Mouse (Mus musculus) forebrain, embryonic 14.5 days (tissue): Measurements from ENCODE around the gene Msmb. TPM values are rescaled to one million over a fixed set of nuclear protein-coding genes. Genes with fewer than 3 reads are reported as not detected.
A peak's percentile ranks its signal among the peaks of the same experiment; 100 is the strongest.

ENCODE experiments used
- ATAC-seq: fragments of 200-750 bp; cut with Nextera tagmentation; 2 replicates; pipeline ENCODE4 v1.8.0; 2017; ENCODE audit warnings: mild to moderate bottlenecking, moderate library complexity
- DNase-seq: peaks from one replicate; pipeline ENCODE4 v3.0.0-alpha.2; 2015; ENCODE audit warnings: low spot score
- H3K27ac ChIP-seq: fragments of 300-500 bp; sonication (generic); 2 replicates; pipeline ENCODE4 v1.5.1; 2014; ENCODE audit warnings: low read depth, mild to moderate bottlenecking, control low read depth, low read length, moderate library complexity
- H3K27me3 ChIP-seq: fragments of 300-500 bp; sonication (generic); replicated peaks from 2 replicates; pipeline ENCODE4 v1.6.1; 2014; ENCODE audit warnings: low read length, control low read depth, mixed read lengths; ENCODE audit not compliant: control insufficient read depth, insufficient read depth
- H3K36me3 ChIP-seq: fragments of 300-500 bp; sonication (generic); 2 replicates; pipeline ENCODE4 v1.6.1; 2014; ENCODE audit warnings: low read length, control low read depth; ENCODE audit not compliant: control insufficient read depth, insufficient read depth
- H3K4me1 ChIP-seq: fragments of 300-500 bp; sonication (generic); 2 replicates; pipeline ENCODE4 v1.6.1; 2014; ENCODE audit warnings: antibody characterized with exemption, low read length, control low read depth; ENCODE audit not compliant: control insufficient read depth, insufficient read depth
- H3K4me2 ChIP-seq: fragments of 300-500 bp; sonication (generic); 2 replicates; pipeline ENCODE4 v1.6.1; 2014; ENCODE audit warnings: mild to moderate bottlenecking, control low read depth, low read length
- H3K4me3 ChIP-seq: fragments of 300-500 bp; sonication (generic); 2 replicates; pipeline ENCODE4 v1.5.1; 2014; ENCODE audit warnings: low read depth, low read length, control low read depth
- H3K9ac ChIP-seq: fragments of 300-500 bp; sonication (generic); 2 replicates; pipeline ENCODE4 v1.6.1; 2014; ENCODE audit warnings: mild to moderate bottlenecking, low read length, control low read depth, moderate library complexity
- H3K9me3 ChIP-seq: fragments of 300-500 bp; sonication (generic); replicated peaks from 2 replicates; pipeline ENCODE4 v1.6.1; 2016; ENCODE audit warnings: low read length, control low read depth, mixed read lengths; ENCODE audit not compliant: control insufficient read depth
- WGBS: fragments of 180-500 bp; shearing (Covaris S2); extraction: QIAGEN DNeasy Blood & Tissue Kit; methylation state at CpG from one replicate; pipeline ENCODE4 v1.1.7; 2014; 5-methylcytosine and 5-hydroxymethylcytosine counted together
- polyA plus RNA-seq: library from polyadenylated mRNA; unstranded; fragments of >200 nt; fragmentation: Nextera tagmentation; extraction: Ambion mirVana; gene quantifications from 2 replicates; pipeline ENCODE4 v1.2.1, GENCODE M21; 2014

Gene Msmb
- polyA plus RNA-seq, 1 experiment from 2014 or later = not detected

GRCm38 (mm10) chr14:32154758-32155157 is 12.9 kb downstream of the Msmb start:
- no peak overlapping the region for H3K4me3 ChIP-seq
- H3K27me3 ChIP-seq = no peaks in the 10 kb centered on the region
- no peaks in the 10 kb centered on the region for H3K36me3 ChIP-seq
- peaks cover 4% of the 10 kb centered on the region for H3K4me1 ChIP-seq
- WGBS = 85% methylated on average over 6 of the region's 6 CpGs
- H3K27ac ChIP-seq = no peak overlapping the region
- H3K9me3 ChIP-seq = no peaks in the 10 kb centered on the region
- H3K4me2 ChIP-seq = no peak overlapping the region
- no peak overlapping the region for H3K9ac ChIP-seq
- no peak for DNase-seq
- ATAC-seq = no peak

- Histone ChIP-seq H3K9ac (peak overlapping the region; percentile 99), H3K4me1 (peaks cover 14% of the 10 kb centered on the region), H3K4me3 (peak overlapping the region; percentile 88), H3K27me3 (no peaks in the 10 kb centered on the region), H3K4me2 (peak overlapping the region; percentile 96), H3K36me3 (no peaks in the 10 kb centered on the region), H3K9me3 (no peaks in the 10 kb centered on the region), H3K27ac (peak overlapping the region; percentile 39; the same call in 1 of the 2 replicates)
- ATAC-seq (peak; percentile 42), DNase-seq (peak; percentile 2)
- WGBS = 42% methylated on average over 4 of the region's 4 CpGs
Measured at GRCm38 (mm10) chr14:32159150-32159670, 17.4 kb downstream of the Msmb start.

- H3K4me1 ChIP-seq = peaks cover 14% of the 10 kb centered on the region
- H3K9me3 ChIP-seq = no peaks in the 10 kb centered on the region
- WGBS = under 1% methylated on average over 40 of the region's 40 CpGs
- peak within 1 kb of the TSS; percentile 96 for H3K4me2 ChIP-seq
- no peaks in the 10 kb centered on the region for H3K36me3 ChIP-seq
- ATAC-seq (peak; percentile 98), DNase-seq (peak; percentile 100)
- H3K9ac ChIP-seq = peak within 1 kb of the TSS; percentile 99
- H3K27me3 ChIP-seq = no peaks in the 10 kb centered on the region
- peak within 1 kb of the TSS; percentile 88 for H3K4me3 ChIP-seq
- H3K27ac ChIP-seq = peak within 1 kb of the TSS; percentile 75; the same call in 1 of the 2 replicates
Measured at GRCm38 (mm10) chr14:32159690-32160246, 17.9 kb downstream of the Msmb start, which contains the start of gene Ncoa4. Gene Ncoa4 (plus strand): TSS chr14:32159865.

DNA sequence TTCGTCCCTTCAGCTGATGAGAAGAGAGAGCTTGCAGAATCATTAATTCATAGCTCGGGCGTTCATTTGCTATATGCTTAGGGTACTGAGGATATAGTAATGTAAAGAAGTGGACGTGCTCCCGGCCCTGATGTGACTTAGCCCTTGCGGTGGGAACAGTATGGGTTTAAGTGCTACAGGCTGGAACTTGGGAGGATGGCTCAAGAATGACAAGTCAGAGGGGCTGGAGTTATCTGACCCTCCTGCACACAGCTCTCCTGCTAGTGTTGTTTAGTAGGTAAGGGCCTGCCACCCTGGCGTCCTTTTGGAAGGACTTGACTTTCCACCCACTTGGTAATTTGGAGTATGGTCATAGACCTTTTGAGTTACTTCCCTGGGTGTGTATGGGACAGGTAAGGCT is 18.7 kb downstream of the Msmb start:
- peak overlapping the region; percentile 99 for H3K9ac ChIP-seq
- H3K27ac ChIP-seq = no peak overlapping the region
- no peaks in the 10 kb centered on the region for H3K36me3 ChIP-seq
- ATAC-seq (no peak), DNase-seq (no peak)
- H3K9me3 ChIP-seq = no peaks in the 10 kb centered on the region
- peak overlapping the region; percentile 96 for H3K4me2 ChIP-seq
- WGBS = 44% methylated on average over 7 of the region's 7 CpGs
- peak overlapping the region; percentile 88 for H3K4me3 ChIP-seq
- peaks cover 18% of the 10 kb centered on the region for H3K4me1 ChIP-seq
- no peaks in the 10 kb centered on the region for H3K27me3 ChIP-seq

- no peak overlapping the region for H3K4me3 ChIP-seq
- no peak for ATAC-seq
- peaks cover 19% of the 10 kb centered on the region for H3K4me1 ChIP-seq
- H3K36me3 ChIP-seq = no peaks in the 10 kb centered on the region
- 0 out of 2 replicates have a peak overlapping the region, but pooled peaks have one; percentile 96 for H3K4me2 ChIP-seq
- WGBS = 89% methylated on average over 12 of the region's 12 CpGs
- H3K27me3 ChIP-seq = no peaks in the 10 kb centered on the region
- H3K9me3 ChIP-seq = no peaks in the 10 kb centered on the region
- H3K27ac ChIP-seq = no peak overlapping the region
- H3K9ac ChIP-seq = no peak overlapping the region
- DNase-seq = no peak
Measured at GRCm38 (mm10) chr14:32161090-32161885, 19.5 kb downstream of the Msmb start.

- Histone ChIP-seq H3K27me3 (no peaks in the 10 kb centered on the region), H3K9me3 (no peaks in the 10 kb centered on the region), H3K27ac (no peak overlapping the region), H3K4me1 (peaks cover 19% of the 10 kb centered on the region), H3K9ac (no peak overlapping the region), H3K4me3 (no peak overlapping the region), H3K4me2 (no peak overlapping the region), H3K36me3 (no peaks in the 10 kb centered on the region)
- 93% methylated on average over 5 of the region's 5 CpGs for WGBS
- ATAC-seq (no peak), DNase-seq (no peak)
Measured at GRCm38 (mm10) chr14:32162231-32162630, 20.4 kb downstream of the Msmb start.

DNA sequence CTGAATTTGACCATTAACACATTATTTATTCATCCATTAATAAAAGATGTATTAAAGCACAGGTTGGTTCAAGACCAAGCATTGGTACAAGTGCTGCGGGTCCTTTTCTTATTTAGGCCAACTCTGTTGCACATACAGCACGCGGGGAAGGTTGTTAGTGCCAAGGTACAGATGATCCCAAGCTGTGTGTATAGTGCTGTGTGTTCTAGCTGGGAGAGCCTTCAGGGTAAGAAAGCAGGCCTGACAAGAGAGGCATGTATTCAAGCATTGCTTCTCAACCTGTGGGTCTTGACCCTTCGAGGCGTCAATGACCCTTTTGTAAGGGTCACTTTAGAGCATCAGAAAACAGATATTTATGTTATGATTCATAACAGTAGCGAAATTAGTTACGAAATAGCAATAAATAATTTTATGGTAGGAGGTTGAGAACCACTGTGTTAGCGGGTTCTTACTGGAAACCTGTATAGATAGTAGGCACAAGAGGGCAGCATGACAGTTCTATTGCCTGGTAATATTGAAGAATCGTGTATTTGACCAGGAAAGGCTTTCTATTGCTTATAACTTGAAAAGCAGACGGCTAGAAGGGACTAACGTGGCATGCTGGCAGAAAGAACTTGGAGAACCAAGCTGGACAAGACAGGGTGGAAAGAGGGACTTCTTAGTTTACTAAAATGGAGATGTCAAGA is 21.5 kb downstream of the Msmb start:
- no peak for ATAC-seq
- no peaks in the 10 kb centered on the region for H3K27me3 ChIP-seq
- no peak for DNase-seq
- WGBS = 90% methylated on average over 11 of the region's 11 CpGs
- peaks cover 19% of the 10 kb centered on the region for H3K4me1 ChIP-seq
- H3K27ac ChIP-seq = no peak overlapping the region
- H3K36me3 ChIP-seq = no peaks in the 10 kb centered on the region
- H3K4me2 ChIP-seq = no peak overlapping the region
- H3K9ac ChIP-seq = no peak overlapping the region
- no peak overlapping the region for H3K4me3 ChIP-seq
- H3K9me3 ChIP-seq = no peaks in the 10 kb centered on the region

- H3K4me2 ChIP-seq = no peak overlapping the region; the same call in 1 of the 2 replicates
Measured at GRCm38 (mm10) chr14:32164173-32165051, 22.6 kb downstream of the Msmb start.

More at GRCm38 (mm10) chr14:32164173-32165051, 22.6 kb downstream of the Msmb start:
- Histone ChIP-seq H3K4me3 (no peak overlapping the region), H3K9me3 (no peaks in the 10 kb centered on the region), H3K36me3 (no peaks in the 10 kb centered on the region), H3K27me3 (no peaks in the 10 kb centered on the region), H3K4me1 (peaks cover 15% of the 10 kb centered on the region), H3K9ac (no peak overlapping the region), H3K27ac (no peak overlapping the region)
- DNase-seq = no peak
- WGBS = 84% methylated on average over 8 of the region's 8 CpGs
- no peak for ATAC-seq
